Mouse (Mus musculus): ENCODE measurements at regions not wholly inside any gene's neighbourhood (a gene's known extent, or its start where the extent isn't known, plus 50 kb on each side); places are given as distances from the start of the nearest gene placed in this dataset.

- TF ChIP-seq CTCF (IDR thresholded peaks at IDR 0.05; ENCODE audit: low read depth) = no peak
- TF ChIP-seq EP300 (IDR thresholded peaks at IDR 0.05; ENCODE audit: low read depth) = no peak
Measured at GRCm38 (mm10) chr12:90565051-90565450, 173.2 kb downstream of the Dio2 start.
